Comparison of ENCODE assay signal across 31 mouse cellular contexts in genomic region chr7:55991858-55992257, GRCm38 (mm10). TPM values are rescaled to one million over a fixed set of nuclear protein-coding genes. Genes with fewer than 3 reads are reported as not detected.
"Had no signal": no experiment of that assay in that cellular context is flagged by ENCODE, and none has a peak within 500 bp of the region (broad histone marks: within the 10 kb centered on the region; RNA-seq: fewer than 3 reads in every experiment).

No protein-coding gene starts in this region.

- ATAC-seq: liver, embryonic 12.5 days; liver, postnatal 0 days; lung, postnatal 0 days; midbrain, embryonic 13.5 days; midbrain, embryonic 15.5 days; midbrain, embryonic 16.5 days had no signal

- H3K27me3 ChIP-seq: limb, embryonic 12.5 days; limb, embryonic 13.5 days; limb, embryonic 15.5 days; liver, embryonic 12.5 days; liver, embryonic 13.5 days; liver, embryonic 15.5 days; lung, embryonic 15.5 days; megakaryocyte, embryonic 14.5 days; midbrain, embryonic 12.5 days; midbrain, embryonic 13.5 days; midbrain, embryonic 15.5 days; neural tube, embryonic 12.5 days had no signal

- H3K4me3 ChIP-seq: limb, embryonic 10.5 days; limb, embryonic 12.5 days; limb, embryonic 13.5 days; limb, embryonic 15.5 days; liver, embryonic 12.5 days; liver, embryonic 13.5 days; liver, embryonic 15.5 days; lung, embryonic 15.5 days; megakaryocyte, embryonic 14.5 days; midbrain, embryonic 10.5 days; midbrain, embryonic 12.5 days; midbrain, embryonic 13.5 days; midbrain, embryonic 15.5 days; myocyte; neural tube, embryonic 12.5 days had no signal

- H3K27ac ChIP-seq: limb, embryonic 10.5 days; limb, embryonic 12.5 days; limb, embryonic 13.5 days; limb, embryonic 15.5 days; liver, embryonic 12.5 days; liver, embryonic 13.5 days; liver, embryonic 14.5 days; liver, embryonic 15.5 days; lung, embryonic 15.5 days; macrophage; midbrain, embryonic 10.5 days; midbrain, embryonic 12.5 days; midbrain, embryonic 13.5 days; midbrain, embryonic 15.5 days; neural tube, embryonic 12.5 days had no signal

- H3K36me3 ChIP-seq: limb, embryonic 10.5 days; limb, embryonic 12.5 days; lung, embryonic 15.5 days; midbrain, embryonic 10.5 days; midbrain, embryonic 12.5 days; neural tube, embryonic 12.5 days had no signal

- H3K9ac ChIP-seq: limb, embryonic 12.5 days; limb, embryonic 13.5 days; limb, embryonic 15.5 days; liver, embryonic 12.5 days; liver, embryonic 13.5 days; liver, embryonic 14.5 days; liver, embryonic 15.5 days; liver, postnatal 0 days; lung, embryonic 14.5 days; lung, embryonic 15.5 days; midbrain, embryonic 12.5 days; midbrain, embryonic 13.5 days; midbrain, embryonic 15.5 days; neural tube, embryonic 12.5 days had no signal

- DNase-seq: left cerebral cortex, postnatal 4 days; liver; liver, embryonic 13.5 days; liver, postnatal 0 days; lung, adult 18-20 months; lung, adult 2 months; lung, embryonic 14.5 days; lung, postnatal 10 days; lung, postnatal 14 days; lung, postnatal 36 days; lung, postnatal 4 days; midbrain, embryonic 14.5 days had no signal

- H3K4me1 ChIP-seq: limb, embryonic 10.5 days; limb, embryonic 12.5 days; limb, embryonic 13.5 days; limb, embryonic 15.5 days; liver, embryonic 13.5 days; lung, embryonic 15.5 days; megakaryocyte, embryonic 14.5 days; midbrain, embryonic 12.5 days; neural tube, embryonic 12.5 days had no signal

RNA-seq across cellular contexts. Expression of gene Nipa1, which starts 27.9 kb away (rescaled TPM):
- total RNA-seq: monocyte, adult 5-6 weeks had no signal
